Mouse (Mus musculus) neural tube, embryonic 11.5 days (tissue): ENCODE measurements at regions not wholly inside any gene's neighbourhood (a gene's known extent, or its start where the extent isn't known, plus 50 kb on each side); places are given as distances from the start of the nearest gene placed in this dataset.

ENCODE experiments used
- ATAC-seq: fragments of 200-750 bp; cut with Nextera tagmentation; 2 replicates; pipeline ENCODE4 v1.8.0; 2017; ENCODE audit warnings: moderate number of reproducible peaks, mild to moderate bottlenecking, moderate TSS enrichment, moderate library complexity; ENCODE audit not compliant: insufficient read depth, low FRiP score, low TSS enrichment
- DNase-seq: peaks from one replicate; pipeline ENCODE4 v3.0.0-alpha.2; 2015; ENCODE audit warnings: low spot score
- H3K27ac ChIP-seq: fragments of 300-500 bp; sonication (generic); 2 replicates; pipeline ENCODE4 v1.5.1; 2014; ENCODE audit warnings: low read depth, mild to moderate bottlenecking, low read length
- H3K27me3 ChIP-seq: fragments of 300-500 bp; sonication (generic); 2 replicates; pipeline ENCODE4 v1.6.1; 2014; ENCODE audit warnings: mild to moderate bottlenecking, low read length, mixed read lengths; ENCODE audit not compliant: control insufficient read depth, insufficient read depth
- H3K36me3 ChIP-seq: fragments of 300-500 bp; sonication (generic); 2 replicates; pipeline ENCODE4 v1.6.1; 2014; ENCODE audit warnings: mild to moderate bottlenecking, low read length, moderate library complexity, mixed read lengths; ENCODE audit not compliant: control insufficient read depth, insufficient read depth
- H3K4me1 ChIP-seq: fragments of 300-500 bp; sonication (generic); 2 replicates; pipeline ENCODE4 v1.6.1; 2014; ENCODE audit warnings: low read length, mixed read lengths; ENCODE audit not compliant: control insufficient read depth, insufficient read depth
- H3K4me2 ChIP-seq: fragments of 300-500 bp; sonication (generic); 2 replicates; pipeline ENCODE4 v1.6.1; 2014; ENCODE audit warnings: low read depth, mild to moderate bottlenecking, moderate library complexity
- H3K4me3 ChIP-seq: fragments of 300-500 bp; sonication (generic); 2 replicates; pipeline ENCODE4 v1.5.1; 2014; ENCODE audit warnings: low read depth, low read length
- H3K9ac ChIP-seq: fragments of 300-500 bp; sonication (generic); 2 replicates; pipeline ENCODE4 v1.6.1; 2014; ENCODE audit warnings: mild to moderate bottlenecking, low read length
- H3K9me3 ChIP-seq: fragments of 300-500 bp; sonication (generic); 2 replicates; pipeline ENCODE4 v1.6.1; 2016; ENCODE audit warnings: low read length; ENCODE audit not compliant: control insufficient read depth
- WGBS: fragments of 180-500 bp; shearing (Covaris S2); extraction: QIAGEN DNeasy Blood & Tissue Kit; methylation state at CpG from one replicate; pipeline ENCODE4 v1.1.7; 2014; 5-methylcytosine and 5-hydroxymethylcytosine counted together

GRCm38 (mm10) chr17:16311914-16312313, 481.1 kb upstream of the Rgmb start:
- no peak overlapping the region for H3K4me3 ChIP-seq
- DNase-seq (no peak), ATAC-seq (0 out of 2 replicates have a peak, but pooled peaks have one; percentile 41)
- 80% methylated on average over 3 of the region's 3 CpGs for WGBS
- H3K36me3 ChIP-seq, result no peaks in the 10 kb centered on the region
- H3K27me3 ChIP-seq, result no peaks in the 10 kb centered on the region
- no peaks in the 10 kb centered on the region for H3K4me1 ChIP-seq
- H3K4me2 ChIP-seq, result no peak overlapping the region
- H3K27ac ChIP-seq, result no peak overlapping the region
- no peak overlapping the region for H3K9ac ChIP-seq
- no peaks in the 10 kb centered on the region for H3K9me3 ChIP-seq

GRCm38 (mm10) chr17:16311196-16311873, 480.5 kb upstream of the Rgmb start:
- no peaks in the 10 kb centered on the region for H3K9me3 ChIP-seq
- H3K4me1 ChIP-seq, result no peaks in the 10 kb centered on the region
- WGBS, result 83% methylated on average over 9 of the region's 9 CpGs
- H3K27ac ChIP-seq, result no peak overlapping the region
- peak; percentile 53; the same call in 1 of the 2 replicates for ATAC-seq
- no peaks in the 10 kb centered on the region for H3K27me3 ChIP-seq
- no peaks in the 10 kb centered on the region for H3K36me3 ChIP-seq
- DNase-seq, result peak; percentile 13
- no peak overlapping the region for H3K4me3 ChIP-seq
- H3K9ac ChIP-seq, result no peak overlapping the region
- no peak overlapping the region for H3K4me2 ChIP-seq

- no peak overlapping the region for H3K9ac ChIP-seq
- ATAC-seq (no peak), DNase-seq (no peak)
- no peak overlapping the region for H3K4me2 ChIP-seq
- 49% methylated on average over 2 of the region's 2 CpGs for WGBS
- no peaks in the 10 kb centered on the region for H3K36me3 ChIP-seq
- H3K4me3 ChIP-seq, result no peak overlapping the region
- no peak overlapping the region for H3K27ac ChIP-seq
- H3K9me3 ChIP-seq, result no peaks in the 10 kb centered on the region
- H3K4me1 ChIP-seq, result no peaks in the 10 kb centered on the region
- H3K27me3 ChIP-seq, result no peaks in the 10 kb centered on the region
These were observed 470.9 kb upstream of the Rgmb start for GRCm38 (mm10) chr17:16301776-16302175.

- Histone ChIP-seq H3K9ac (no peak overlapping the region), H3K27ac (no peak overlapping the region), H3K27me3 (no peaks in the 10 kb centered on the region), H3K4me2 (no peak overlapping the region), H3K36me3 (no peaks in the 10 kb centered on the region), H3K4me1 (no peaks in the 10 kb centered on the region), H3K4me3 (no peak overlapping the region), H3K9me3 (no peaks in the 10 kb centered on the region)
- ATAC-seq (no peak), DNase-seq (no peak)
These were observed 467.7 kb upstream of the Rgmb start for GRCm38 (mm10) chr17:16298553-16298952.
